ENCODE assay signal across 8 mouse cellular contexts in genomic region chr12:81484212-81484611, GRCm38 (mm10). TPM values are rescaled to one million over a fixed set of nuclear protein-coding genes. Genes with fewer than 3 reads are reported as not detected.
A peak's percentile ranks its signal among the peaks of the same experiment; 100 is the strongest.
DNase-seq lines count a peak whose midpoint lies in the region; ATAC-seq and TF ChIP-seq lines count a peak whose summit lies in the region.

No protein-coding gene starts in this region.

- TF ChIP-seq POLR2A in cortical plate, adult 2 months (IDR thresholded peaks at IDR 0.05; ENCODE audit: extremely low read depth, insufficient read depth, low read length) = no peak

- H3K9ac ChIP-seq in hindbrain, postnatal 0 days (replicated peaks; ENCODE audit: low read length) = peak overlapping the region; percentile 64
- peak overlapping the region; percentile 79 for H3K9ac ChIP-seq in neural tube, embryonic 13.5 days

- H3K4me1 ChIP-seq in cortical plate, adult 2 months (ENCODE audit: control insufficient read depth, insufficient read depth, low read length) = no peaks in the 10 kb centered on the region
- H3K4me1 ChIP-seq in hindbrain, postnatal 0 days (ENCODE audit: insufficient read depth, low read length) = no peaks in the 10 kb centered on the region
- H3K4me1 ChIP-seq in neural tube, embryonic 13.5 days (replicated peaks) = peaks cover 14% of the 10 kb centered on the region

- WGBS in hindbrain, postnatal 0 days = 3% methylated on average over 7 of the region's 7 CpGs
- 4% methylated on average over 7 of the region's 7 CpGs for WGBS in neural tube, embryonic 13.5 days

- intact Hi-C loops in left cerebral cortex, adult 2 months (cut with DNase I) = loop anchor here (2.0 to 10.0 kb wide), 2 partner anchors 49 to 111 kb away; partner anchors contain the start of genes Gm20498, Med6 and Synj2bp
- intact Hi-C loops in left cerebral cortex, postnatal 25 days (cut with DNase I) = loop anchor here (1.0 to 5.0 kb wide), 2 partner anchors 48 to 111 kb away; partner anchors contain the start of genes Gm20498, Med6 and Synj2bp

- peak overlapping the region; percentile 62 for H3K4me3 ChIP-seq in left cerebral cortex, adult 2 months
- peak overlapping the region; percentile 53 for H3K4me3 ChIP-seq in cortical plate, adult 2 months (ENCODE audit: insufficient read depth, low read length)
- peak overlapping the region; percentile 75 for H3K4me3 ChIP-seq in hindbrain, postnatal 0 days (ENCODE audit: low read length)
- H3K4me3 ChIP-seq in neural tube, embryonic 13.5 days = peak overlapping the region; percentile 73

- H3K4me2 ChIP-seq in hindbrain, postnatal 0 days (ENCODE audit: low read depth, low read length) = peak overlapping the region; percentile 61
- H3K4me2 ChIP-seq in neural tube, embryonic 13.5 days = peak overlapping the region; percentile 69

- DNase-seq in left cerebral cortex, adult 2 months (ENCODE audit: extremely low spot score in 1 of 2, low spot score in 2 of 2) = no peak
- DNase-seq in left cerebral cortex, postnatal 25 days (ENCODE audit: low spot score in 2 of 2) = no peak
- DNase-seq in hindbrain, postnatal 0 days (ENCODE audit: low spot score) = no peak
- DNase-seq in gastrocnemius, postnatal 25 days = no peak
- no peak for DNase-seq in layer of hippocampus, adult 18-20 months (ENCODE audit: low spot score in 2 of 2)
- no peak for DNase-seq in gastrocnemius, adult 8-10 months (ENCODE audit: low spot score in 2 of 2)

- H3K27ac ChIP-seq in left cerebral cortex, adult 2 months = peak overlapping the region; percentile 98
- H3K27ac ChIP-seq in cortical plate, adult 2 months (ENCODE audit: insufficient read depth, low read length) = no peak overlapping the region
- H3K27ac ChIP-seq in hindbrain, postnatal 0 days = peak overlapping the region; percentile 93
- H3K27ac ChIP-seq in neural tube, embryonic 13.5 days (replicated peaks) = peak overlapping the region; percentile 96; the same call in 1 of the 2 replicates

- no peaks in the 10 kb centered on the region for H3K36me3 ChIP-seq in hindbrain, postnatal 0 days (ENCODE audit: insufficient read depth, low read length)
- H3K36me3 ChIP-seq in neural tube, embryonic 13.5 days = peaks cover 3% of the 10 kb centered on the region; the same call in 1 of the 2 replicates

- no peaks in the 10 kb centered on the region for H3K27me3 ChIP-seq in hindbrain, postnatal 0 days (ENCODE audit: insufficient read depth, low read length)
- no peaks in the 10 kb centered on the region for H3K27me3 ChIP-seq in neural tube, embryonic 13.5 days

- no peak for ATAC-seq in hindbrain, postnatal 0 days
- no peak for ATAC-seq in neural tube, embryonic 13.5 days (ENCODE audit: low read depth)

- TF ChIP-seq CTCF in left cerebral cortex, adult 2 months (IDR thresholded peaks at IDR 0.05) = no peak
- no peak for TF ChIP-seq CTCF in cortical plate, adult 2 months (IDR thresholded peaks at IDR 0.05; ENCODE audit: extremely low read depth, insufficient read depth, low read length)
- TF ChIP-seq CTCF in hindbrain, postnatal 0 days (IDR thresholded peaks at IDR 0.05; ENCODE audit: low read depth) = no peak

- no peaks in the 10 kb centered on the region for H3K9me3 ChIP-seq in hindbrain, postnatal 0 days (ENCODE audit: low read length)
- H3K9me3 ChIP-seq in neural tube, embryonic 13.5 days = no peaks in the 10 kb centered on the region

RNA-seq across cellular contexts. Expression of gene Cox16, which starts 0.7 kb away (rescaled TPM):
- 10 to 100 TPM; 34.5 to 42.1 TPM for total RNA-seq in left cerebral cortex, adult 2 months (2021)
- 10 to 100 TPM; 35.2 to 40.7 TPM for total RNA-seq in left cerebral cortex, postnatal 25 days (2021)
- 54.1 and 71.7 TPM in 2 replicates for polyA plus RNA-seq in cortical plate, adult 2 months (2012; rRNA removed)
- total RNA-seq in hindbrain, postnatal 0 days (2014; rRNA removed) = 56.8 and 77.4 TPM in 2 replicates
- polyA plus RNA-seq in hindbrain, postnatal 0 days (2015; fragmentation: Nextera tagmentation; extraction: Ambion mirVana) = 131 and 140 TPM in 2 replicates
- polyA plus RNA-seq in neural tube, embryonic 13.5 days (2015; fragmentation: Nextera tagmentation; extraction: Ambion mirVana) = 152 and 167 TPM in 2 replicates
- total RNA-seq in gastrocnemius, postnatal 25 days (2021) = 10 to 100 TPM; 74.9 to 75.6 TPM
- total RNA-seq in layer of hippocampus, adult 18-20 months (2021) = 10 to 100 TPM; 39.7 to 40.3 TPM
- 10 to 100 TPM; 88.2 to 98.9 (median 94.0) TPM for total RNA-seq in gastrocnemius, adult 8-10 months (2022)

RNA-seq across cellular contexts. Expression of gene Gm20498, which starts 48.5 kb away (rescaled TPM):
- total RNA-seq in left cerebral cortex, adult 2 months (2021) = 10 to 100 TPM; 40.1 to 45.6 TPM
- 10 to 100 TPM; 40.6 to 42.3 TPM for total RNA-seq in left cerebral cortex, postnatal 25 days (2021)
- polyA plus RNA-seq in cortical plate, adult 2 months (2012; rRNA removed) = 25.9 and 27.3 TPM in 2 replicates
- total RNA-seq in hindbrain, postnatal 0 days (2014; rRNA removed) = 23.0 and 45.1 TPM in 2 replicates
- 43.6 and 49.4 TPM in 2 replicates for polyA plus RNA-seq in hindbrain, postnatal 0 days (2015; fragmentation: Nextera tagmentation; extraction: Ambion mirVana)
- 42.2 and 46.3 TPM in 2 replicates for polyA plus RNA-seq in neural tube, embryonic 13.5 days (2015; fragmentation: Nextera tagmentation; extraction: Ambion mirVana)
- total RNA-seq in gastrocnemius, postnatal 25 days (2021) = 10 to 100 TPM; 34.2 to 37.1 TPM
- 10 to 100 TPM; 35.1 to 41.0 TPM for total RNA-seq in layer of hippocampus, adult 18-20 months (2021)
- 10 to 100 TPM; 40.4 to 48.1 (median 43.4) TPM for total RNA-seq in gastrocnemius, adult 8-10 months (2022)

RNA-seq across cellular contexts. Expression of gene Synj2bp, which starts 48.5 kb away (rescaled TPM):
- 10 to 100 TPM; 37.1 to 38.0 TPM for total RNA-seq in left cerebral cortex, adult 2 months (2021)
- total RNA-seq in left cerebral cortex, postnatal 25 days (2021) = 10 to 100 TPM; 33.7 to 36.8 TPM
- 24.7 and 24.8 TPM in 2 replicates for polyA plus RNA-seq in cortical plate, adult 2 months (2012; rRNA removed)
- 13.4 and 17.5 TPM in 2 replicates for total RNA-seq in hindbrain, postnatal 0 days (2014; rRNA removed)
- polyA plus RNA-seq in hindbrain, postnatal 0 days (2015; fragmentation: Nextera tagmentation; extraction: Ambion mirVana) = 19.8 and 24.8 TPM in 2 replicates
- polyA plus RNA-seq in neural tube, embryonic 13.5 days (2015; fragmentation: Nextera tagmentation; extraction: Ambion mirVana) = 30.8 and 39.0 TPM in 2 replicates
- total RNA-seq in gastrocnemius, postnatal 25 days (2021) = 10 to 100 TPM; 31.3 to 40.4 TPM
- total RNA-seq in layer of hippocampus, adult 18-20 months (2021) = 10 to 100 TPM; 29.4 to 31.3 TPM
- 10 to 100 TPM; 38.4 to 48.6 (median 42.5) TPM for total RNA-seq in gastrocnemius, adult 8-10 months (2022)
